Mouse (Mus musculus): Measurements from ENCODE around the gene Fam111a. TPM values are rescaled to one million over a fixed set of nuclear protein-coding genes. Genes with fewer than 3 reads are reported as not detected.
A peak's percentile ranks its signal among the peaks of the same experiment; 100 is the strongest.

The Fam111a gene
- total RNA-seq, 1 experiment from 2014 or later = 161 TPM

DNA sequence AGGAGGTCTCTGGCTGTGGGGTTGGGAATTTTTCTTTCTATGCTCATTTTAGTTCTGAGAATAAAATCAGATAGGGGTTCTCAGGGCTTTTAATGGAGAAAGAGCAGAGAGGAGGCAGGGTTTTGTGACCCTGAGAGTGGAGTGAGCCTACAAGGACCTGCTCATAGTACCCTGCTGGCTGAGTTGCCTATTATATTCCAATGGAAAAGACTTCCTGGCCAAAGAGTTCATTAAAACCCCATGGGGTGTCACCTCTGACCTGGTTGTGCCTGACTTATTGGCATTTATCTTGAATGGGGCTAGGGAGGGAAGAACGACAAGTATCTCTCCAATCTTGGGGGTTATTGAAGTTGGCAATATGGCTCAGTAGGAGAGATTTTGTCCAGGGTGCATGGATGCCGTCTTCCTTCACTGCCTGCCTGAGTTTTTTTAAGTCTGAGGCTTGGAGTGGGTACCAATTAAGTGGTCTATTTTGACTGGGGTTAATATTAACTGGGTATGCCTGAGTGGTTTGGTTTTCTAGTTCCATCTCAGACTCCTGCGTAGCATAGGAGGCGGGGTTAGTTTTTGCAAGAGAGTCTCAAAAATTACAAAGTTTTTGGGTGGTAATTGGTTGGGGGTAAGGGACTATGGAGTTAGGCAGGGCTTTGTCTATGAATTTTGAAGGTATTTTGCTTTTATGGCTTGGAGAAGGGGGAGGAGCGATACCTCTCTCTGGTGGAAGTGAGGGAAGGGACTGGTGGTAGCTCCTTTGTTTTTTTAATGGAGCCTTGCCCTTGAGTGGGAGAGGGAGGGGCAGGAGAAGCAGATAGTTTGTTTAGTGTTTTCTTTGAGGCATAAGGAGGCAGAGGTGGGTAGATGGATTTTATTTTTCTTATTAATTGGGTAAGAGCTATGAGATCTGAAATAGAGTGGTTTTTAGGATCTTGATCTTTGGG, 4.7 kb downstream of the Fam111a start:
- ATAC-seq (replicated peaks; ENCODE audit: insufficient number of reproducible peaks, low FRiP score, low TSS enrichment, poor library complexity, severe bottlenecking) = no peak

DNA sequence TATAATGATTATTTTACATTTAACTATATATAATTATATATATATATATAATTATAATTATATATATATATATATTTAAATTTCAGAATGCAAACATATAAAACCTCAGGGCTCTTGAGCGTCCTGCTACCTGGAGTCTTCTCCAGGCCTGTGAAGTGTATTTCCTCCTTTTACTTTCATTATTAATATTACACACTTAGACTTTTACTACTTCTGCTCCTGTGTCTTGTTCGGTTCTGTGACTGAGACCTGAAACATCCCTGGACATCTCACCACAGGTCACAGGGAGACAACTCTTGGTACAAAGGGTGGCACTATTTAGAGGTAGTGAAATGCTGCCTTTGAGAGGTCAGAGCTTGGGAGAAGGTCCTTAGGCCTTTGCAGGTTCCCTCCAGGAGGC, 10.8 kb downstream of the Fam111a start:
- peak; percentile 66; the same call in 1 of the 2 replicates for ATAC-seq (replicated peaks; ENCODE audit: insufficient number of reproducible peaks, low FRiP score, low TSS enrichment, poor library complexity, severe bottlenecking)

DNA sequence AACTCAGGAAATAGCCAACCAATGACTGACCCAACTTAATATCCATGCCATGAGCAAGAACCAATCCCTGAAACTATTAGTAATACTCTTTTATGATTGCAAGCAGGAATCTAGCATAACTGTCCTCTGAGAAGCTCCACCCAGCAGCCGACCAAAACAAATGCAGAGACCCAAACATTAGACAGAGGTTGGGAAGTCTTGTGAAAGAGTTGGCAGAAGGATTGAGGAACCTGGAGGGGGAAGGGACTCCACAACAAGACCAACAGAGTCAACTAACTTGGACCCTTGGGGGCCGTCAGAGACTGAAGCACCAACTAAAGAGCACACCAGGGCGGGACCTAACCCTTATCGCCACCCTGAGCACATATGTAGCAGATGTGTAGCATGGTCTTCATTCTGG, 12.7 kb downstream of the Fam111a start:
- peak; percentile 47; the same call in 1 of the 2 replicates for ATAC-seq (replicated peaks; ENCODE audit: insufficient number of reproducible peaks, low FRiP score, low TSS enrichment, poor library complexity, severe bottlenecking)

DNA sequence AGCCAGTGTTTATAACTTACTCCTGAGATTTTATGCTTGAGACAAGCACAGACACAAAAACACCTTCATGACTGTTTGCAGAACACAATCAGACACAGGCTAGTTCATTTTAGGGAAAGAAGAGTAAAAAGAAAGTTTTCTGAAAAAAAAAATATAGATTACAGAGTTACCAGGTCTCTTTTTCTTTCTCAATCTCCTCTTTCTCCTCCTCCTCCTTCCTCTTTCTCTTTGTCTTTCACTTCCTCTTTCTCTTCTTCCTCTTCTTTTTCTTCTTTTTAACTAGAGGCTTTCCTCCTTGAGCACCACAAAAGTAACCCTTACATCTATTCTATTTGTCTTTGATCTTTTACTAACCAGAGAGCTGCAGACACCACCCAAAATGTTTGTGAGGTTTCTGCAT, 18.7 kb downstream of the Fam111a start:
- ATAC-seq (replicated peaks; ENCODE audit: insufficient number of reproducible peaks, low FRiP score, low TSS enrichment, poor library complexity, severe bottlenecking) = no peak

DNA sequence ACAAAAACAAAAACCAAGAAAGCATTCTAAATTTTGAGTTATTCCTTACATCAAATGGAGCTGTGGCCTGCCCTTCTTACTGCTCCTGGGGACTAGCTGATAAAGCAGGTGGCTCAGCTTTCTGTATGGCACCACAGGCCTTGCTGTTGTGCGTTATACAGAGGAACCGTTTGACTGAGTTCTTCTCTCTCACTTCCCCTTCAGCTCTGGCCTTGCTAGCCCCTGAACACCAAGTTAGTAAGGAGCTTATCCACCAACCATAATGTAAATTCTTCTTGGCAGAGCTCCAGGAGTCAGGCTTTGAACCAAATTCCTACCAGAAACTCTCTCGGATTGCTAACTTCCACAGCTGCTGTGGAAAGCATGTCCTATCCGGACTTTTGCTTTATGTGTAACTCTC, 21.5 kb downstream of the Fam111a start:
- ATAC-seq (replicated peaks; ENCODE audit: insufficient number of reproducible peaks, low FRiP score, low TSS enrichment, poor library complexity, severe bottlenecking) = peak; percentile 80

DNA sequence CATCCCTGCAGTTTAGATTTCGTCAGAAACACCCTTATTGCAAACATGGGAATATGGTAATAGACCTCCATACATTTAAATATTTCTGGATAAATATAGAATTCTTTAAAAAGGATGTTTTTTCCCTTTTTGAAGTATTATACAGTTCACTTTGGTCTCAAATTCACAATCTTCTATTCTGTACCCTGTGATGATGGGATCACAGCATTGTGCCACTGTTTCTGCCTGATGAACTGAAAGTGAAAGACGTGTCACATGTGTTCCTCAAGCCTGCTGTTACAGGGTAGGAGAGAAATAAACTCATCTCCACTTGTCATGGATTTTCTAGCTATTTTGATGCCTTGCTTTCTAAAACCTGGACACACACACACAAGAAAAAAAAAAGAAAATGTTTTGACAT, 25.3 kb downstream of the Fam111a start:
- ATAC-seq (replicated peaks; ENCODE audit: insufficient number of reproducible peaks, low FRiP score, low TSS enrichment, poor library complexity, severe bottlenecking) = no peak

DNA sequence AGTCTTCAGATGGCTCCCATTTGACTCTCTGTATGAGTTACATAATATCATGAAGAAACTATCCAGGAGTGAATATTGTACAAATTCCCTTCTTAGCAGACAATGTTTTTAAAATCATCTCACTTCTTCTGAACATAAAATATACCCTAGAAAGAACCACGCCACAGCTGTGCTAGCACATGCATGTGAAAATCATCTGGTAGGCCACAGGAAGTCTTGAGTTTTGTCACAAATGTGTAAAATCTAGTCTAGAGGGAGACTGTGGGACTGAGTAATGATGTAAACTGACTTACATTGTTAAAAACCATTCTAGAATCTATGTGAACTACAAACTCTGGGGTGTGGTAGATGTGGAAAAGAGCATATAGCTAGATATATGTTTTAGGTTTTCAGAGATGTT, 26.1 kb downstream of the Fam111a start:
- ATAC-seq (replicated peaks; ENCODE audit: insufficient number of reproducible peaks, low FRiP score, low TSS enrichment, poor library complexity, severe bottlenecking) = no peak

DNA sequence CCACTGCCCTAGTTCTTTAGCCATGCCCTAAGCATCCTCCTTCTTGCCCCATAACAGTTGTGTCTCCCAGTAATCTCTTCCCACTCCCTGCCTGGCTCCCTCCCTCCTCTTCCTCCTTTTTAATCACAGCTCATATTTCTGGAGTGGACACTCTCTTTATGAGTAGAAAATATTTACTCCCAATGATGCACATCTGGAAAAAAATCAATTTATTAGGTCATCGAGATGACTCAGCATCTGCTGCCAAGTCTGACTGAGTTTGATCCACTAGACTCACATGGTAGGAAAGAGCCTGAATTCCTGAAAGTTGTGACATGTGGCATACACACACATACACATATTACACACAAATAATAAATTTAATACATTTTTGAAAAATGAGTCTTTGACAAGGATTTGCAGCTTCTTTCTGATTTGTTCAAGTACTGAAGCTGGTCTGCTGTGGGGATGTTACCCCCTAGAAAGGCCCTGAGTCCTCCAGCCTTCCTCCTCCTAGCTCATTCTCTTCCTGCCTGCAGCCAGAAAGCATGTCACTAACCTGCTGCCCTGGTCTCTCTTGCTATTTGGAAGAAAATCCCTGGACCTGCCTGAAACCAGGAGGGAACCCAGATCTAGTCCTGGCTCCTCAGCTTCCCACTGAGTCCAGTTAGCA, 27.2 kb downstream of the Fam111a start:
- ATAC-seq (replicated peaks; ENCODE audit: insufficient number of reproducible peaks, low FRiP score, low TSS enrichment, poor library complexity, severe bottlenecking) = no peak

DNA sequence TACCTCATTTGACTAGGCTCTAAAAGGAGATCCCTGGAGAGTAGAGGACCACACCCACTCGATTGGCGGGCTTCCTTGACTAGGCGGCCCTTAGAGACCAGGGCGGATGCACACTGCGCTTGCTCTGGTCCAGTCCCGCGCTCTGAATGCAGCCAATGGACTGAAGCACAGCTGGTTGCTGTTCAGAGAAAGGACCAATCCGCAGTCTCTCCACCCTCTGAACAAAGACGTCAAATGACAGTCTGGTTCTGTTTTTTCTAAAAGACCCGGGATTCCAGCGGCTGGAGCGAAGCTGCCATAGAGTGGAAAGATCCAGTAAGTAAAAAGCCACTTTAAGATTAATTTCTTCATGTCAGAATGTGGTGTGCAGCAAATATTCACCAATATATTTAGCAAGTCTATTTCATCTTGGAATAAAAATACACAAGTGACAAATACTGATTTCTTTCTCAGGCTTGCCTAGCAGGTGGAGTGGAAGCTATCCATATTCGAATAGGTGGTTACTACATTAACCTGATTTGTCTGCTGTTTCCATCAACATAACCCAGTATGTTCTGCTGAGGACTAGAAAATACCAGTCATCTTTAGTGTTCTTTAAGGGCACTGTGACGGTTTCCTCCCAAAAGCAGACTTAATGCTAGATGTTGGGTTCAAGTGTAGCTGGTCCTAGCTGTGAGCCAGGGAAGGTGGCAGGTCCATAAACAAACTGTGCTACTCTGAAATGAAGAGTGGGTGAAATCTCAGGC, 27.9 kb downstream of the Fam111a start:
- peak; percentile 97 for ATAC-seq (replicated peaks; ENCODE audit: insufficient number of reproducible peaks, low FRiP score, low TSS enrichment, poor library complexity, severe bottlenecking)

DNA sequence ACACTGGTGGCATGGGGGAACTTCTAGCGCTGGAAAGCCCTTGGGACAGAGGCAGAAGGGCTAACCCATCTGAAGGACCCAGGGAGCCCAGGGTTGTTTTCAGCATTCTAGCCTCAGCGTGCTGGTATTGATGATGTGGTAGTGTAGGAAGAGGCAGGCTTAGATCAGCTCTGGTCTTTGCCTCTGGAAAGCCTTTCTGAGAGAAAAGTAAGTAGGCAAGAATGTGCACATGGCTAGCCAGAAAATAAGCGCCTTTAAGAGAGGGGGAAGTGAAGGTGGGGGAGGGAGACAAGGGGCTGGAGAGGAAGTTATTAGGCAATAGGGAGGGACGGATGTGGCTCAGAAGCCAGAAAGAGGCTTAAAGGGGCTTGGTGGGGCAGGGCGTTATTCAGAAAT, 28.5 kb downstream of the Fam111a start:
- peak; percentile 62 for ATAC-seq (replicated peaks; ENCODE audit: insufficient number of reproducible peaks, low FRiP score, low TSS enrichment, poor library complexity, severe bottlenecking)

DNA sequence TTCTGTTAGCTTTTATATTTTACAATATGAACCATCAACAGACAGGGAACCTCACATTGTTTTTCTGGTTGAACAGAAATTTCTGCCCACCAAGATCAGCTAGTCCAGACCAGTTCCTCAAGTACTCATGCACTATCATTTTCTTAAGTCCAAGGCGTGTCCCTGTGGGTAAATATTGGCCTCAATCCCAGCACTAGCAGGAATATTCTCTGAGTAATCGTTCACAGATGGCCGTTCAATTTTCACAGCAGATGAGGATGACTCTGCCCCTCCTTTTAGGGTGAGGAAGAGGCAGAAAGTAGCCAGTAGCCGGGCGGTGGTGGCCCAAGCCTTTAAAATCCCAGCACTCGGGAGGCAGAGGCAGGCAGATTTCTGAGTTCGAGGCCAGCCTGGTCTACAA, 29.6 kb downstream of the Fam111a start:
- no peak for ATAC-seq (replicated peaks; ENCODE audit: insufficient number of reproducible peaks, low FRiP score, low TSS enrichment, poor library complexity, severe bottlenecking)

DNA sequence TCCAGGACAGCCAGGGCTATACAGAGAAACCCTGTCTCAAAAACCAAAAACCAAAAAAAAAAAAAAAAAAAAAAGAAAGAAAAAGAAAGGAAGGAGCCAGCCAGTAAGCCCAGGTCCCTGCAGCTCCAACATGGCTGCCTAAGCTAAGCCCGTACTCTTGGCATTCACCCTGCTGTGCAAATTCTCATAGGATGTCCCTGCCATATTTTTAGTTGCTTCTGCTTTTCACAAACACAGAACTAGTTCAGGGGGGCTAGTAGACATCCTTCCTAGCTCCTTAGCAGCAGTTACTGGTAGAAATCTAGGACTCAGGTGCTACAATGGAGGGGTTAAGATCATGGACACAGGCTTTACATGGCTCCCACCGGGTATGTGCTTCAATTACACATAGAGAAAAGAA, 30.0 kb downstream of the Fam111a start:
- no peak; the same call in 1 of the 2 replicates for ATAC-seq (replicated peaks; ENCODE audit: insufficient number of reproducible peaks, low FRiP score, low TSS enrichment, poor library complexity, severe bottlenecking)

DNA sequence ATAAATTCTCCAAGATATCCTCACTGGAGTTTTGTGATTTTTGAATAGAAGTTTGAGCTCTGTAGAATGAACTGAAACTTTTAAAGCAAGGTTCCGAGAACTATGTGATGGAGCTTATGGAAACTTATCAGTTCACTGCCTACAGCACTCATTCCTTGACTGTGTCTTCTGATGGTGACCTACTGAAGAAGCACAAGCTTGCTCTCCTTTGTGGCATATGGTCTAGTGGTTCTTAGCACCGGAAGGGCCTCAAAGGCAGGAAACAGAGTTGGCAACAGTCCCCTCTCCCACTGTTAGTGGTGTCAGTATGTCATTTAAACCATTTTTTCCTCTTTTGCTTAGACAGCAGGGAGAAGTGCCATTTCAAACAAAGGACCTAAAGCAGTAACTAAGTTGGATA, 31.1 kb downstream of the Fam111a start:
- no peak for ATAC-seq (replicated peaks; ENCODE audit: insufficient number of reproducible peaks, low FRiP score, low TSS enrichment, poor library complexity, severe bottlenecking)

DNA sequence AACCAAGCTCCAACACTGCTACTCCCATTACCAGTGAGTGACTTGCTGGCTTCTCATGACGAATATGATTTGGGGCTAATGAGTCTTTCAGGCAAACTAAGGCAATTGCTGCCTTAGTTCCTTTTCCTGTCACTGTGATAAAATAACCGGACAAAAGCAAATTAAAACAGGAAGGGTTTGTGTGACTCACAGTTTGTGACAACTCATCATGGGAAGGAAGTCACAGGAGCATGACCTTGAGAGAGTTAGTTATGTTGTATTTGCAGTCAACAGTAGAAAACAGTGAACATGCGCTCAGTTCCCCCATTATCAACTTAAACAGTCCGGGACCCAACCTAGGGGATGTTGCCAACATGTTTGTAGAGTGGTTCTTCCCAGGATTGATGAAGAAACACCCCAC, 39.8 kb downstream of the Fam111a start:
- ATAC-seq (replicated peaks; ENCODE audit: insufficient number of reproducible peaks, low FRiP score, low TSS enrichment, poor library complexity, severe bottlenecking) = peak; percentile 92

DNA sequence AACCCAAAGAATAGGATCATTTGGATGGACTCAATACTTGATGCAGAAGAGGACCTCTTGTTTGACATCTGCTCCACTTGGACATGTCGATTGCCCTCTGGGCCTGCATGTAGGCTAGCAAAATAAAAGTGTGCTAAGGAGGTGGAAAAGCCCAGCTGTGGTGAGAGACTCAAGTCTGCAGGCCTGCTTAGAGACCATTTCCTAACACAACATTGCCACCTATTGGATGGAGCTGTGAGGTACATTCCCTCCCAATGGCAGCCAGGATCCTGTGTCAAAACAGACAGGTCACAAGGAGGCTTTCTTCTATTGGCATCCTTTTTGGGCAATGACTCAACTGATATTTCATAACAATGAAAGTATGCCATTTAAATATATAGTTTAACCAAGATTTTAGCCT, 46.4 kb downstream of the Fam111a start:
- ATAC-seq (replicated peaks; ENCODE audit: insufficient number of reproducible peaks, low FRiP score, low TSS enrichment, poor library complexity, severe bottlenecking) = peak; percentile 82

DNA sequence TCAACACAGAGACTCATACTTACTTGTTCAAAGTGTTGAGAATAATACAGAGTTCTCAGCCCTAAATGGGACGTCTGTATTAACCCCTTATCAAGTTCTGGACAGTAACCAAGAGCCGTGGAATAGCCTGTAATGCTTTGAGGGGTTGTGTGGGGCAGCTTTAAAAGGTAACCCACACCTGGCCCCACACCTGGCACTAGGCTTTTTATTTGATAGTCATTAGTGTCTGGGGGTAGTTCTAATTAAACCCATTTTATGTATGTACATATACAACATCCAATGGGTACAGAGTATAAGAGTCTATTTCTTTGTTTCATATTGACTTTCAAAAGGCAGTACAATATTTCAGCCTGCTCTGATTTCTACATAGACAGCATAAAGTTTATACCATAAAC, 49.6 kb downstream of the Fam111a start:
- no peak for ATAC-seq (replicated peaks; ENCODE audit: insufficient number of reproducible peaks, low FRiP score, low TSS enrichment, poor library complexity, severe bottlenecking)

DNA sequence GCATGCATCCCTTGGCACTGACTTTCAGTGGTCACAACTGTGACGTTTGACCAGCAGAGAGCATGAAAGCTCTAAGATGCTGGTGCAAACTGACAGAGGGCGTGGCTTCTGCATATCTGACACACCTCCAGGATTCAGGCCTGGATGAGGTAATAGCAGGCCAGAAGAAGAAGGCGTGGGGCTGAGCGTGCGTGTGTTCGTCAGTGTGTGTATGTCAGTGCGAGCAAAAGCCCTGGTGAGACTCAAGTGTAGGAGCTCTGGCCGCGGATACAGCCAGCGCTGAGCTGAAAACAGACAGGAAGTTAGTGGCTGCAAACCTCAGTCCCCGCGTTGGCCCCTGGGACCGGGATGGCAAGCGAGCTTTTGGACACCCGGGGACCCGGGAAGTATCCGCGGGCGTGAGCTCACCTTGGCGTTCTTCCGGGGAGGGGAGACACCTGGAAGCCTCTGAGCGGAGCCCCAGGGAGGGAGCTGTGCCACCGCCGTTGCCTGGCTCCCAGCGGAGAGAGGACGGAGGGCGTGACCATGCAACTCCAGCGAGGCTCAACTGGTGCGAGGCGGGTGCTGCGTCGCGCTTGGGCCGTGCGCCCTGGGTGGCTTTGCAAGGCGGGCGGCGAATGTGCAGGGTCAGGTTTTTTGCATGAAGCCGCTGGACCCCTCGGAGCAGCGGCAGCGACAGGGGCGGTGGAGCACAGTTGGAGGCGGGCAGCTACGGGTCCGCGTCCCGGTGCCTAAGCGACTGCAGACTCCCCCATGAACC, 50.2 kb downstream of the Fam111a start:
- ATAC-seq (replicated peaks; ENCODE audit: insufficient number of reproducible peaks, low FRiP score, low TSS enrichment, poor library complexity, severe bottlenecking) = peak; percentile 80

DNA sequence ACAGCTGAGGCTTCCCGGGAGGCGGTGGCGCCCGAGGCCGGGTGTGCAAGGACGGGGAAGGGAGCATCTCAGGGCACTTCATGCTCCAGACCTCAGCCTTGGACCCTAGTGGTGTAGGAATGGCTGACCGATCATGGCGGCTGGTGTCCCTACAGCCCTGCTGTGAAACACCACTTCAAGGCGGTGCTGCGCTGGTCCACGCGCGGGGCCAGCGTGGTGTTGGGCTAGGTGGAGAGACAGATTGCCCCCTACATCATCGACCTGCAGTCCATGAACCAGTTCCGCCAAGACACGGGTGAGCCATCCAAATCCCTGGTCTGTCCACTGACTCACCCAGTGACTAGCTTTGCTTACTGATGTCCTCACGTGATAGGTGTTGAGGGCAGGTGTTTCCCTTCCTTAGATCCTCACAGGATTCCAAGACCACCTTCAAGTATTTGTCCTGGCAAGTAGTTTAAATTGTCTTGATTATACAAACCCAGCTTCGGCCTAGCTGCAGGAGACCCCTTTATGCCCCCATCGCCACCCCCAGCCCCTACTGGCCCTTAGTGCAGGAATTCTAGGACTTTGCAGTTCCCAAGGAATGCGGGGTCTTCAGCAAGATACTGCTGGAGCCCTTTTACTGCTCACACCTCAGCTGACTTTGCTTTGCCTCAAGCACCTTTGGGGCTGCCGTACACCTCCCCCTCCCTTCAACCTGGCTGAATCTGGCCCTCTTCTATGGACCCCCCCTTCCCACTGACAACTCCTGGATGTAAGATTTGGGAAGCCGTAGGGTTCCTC, 50.9 kb downstream of the Fam111a start:
- 0 out of 2 replicates have a peak, but pooled peaks have one; percentile 11 for ATAC-seq (replicated peaks; ENCODE audit: insufficient number of reproducible peaks, low FRiP score, low TSS enrichment, poor library complexity, severe bottlenecking)
